Mouse (Mus musculus): Measurements from ENCODE around the gene Arhgef26.

DNA sequence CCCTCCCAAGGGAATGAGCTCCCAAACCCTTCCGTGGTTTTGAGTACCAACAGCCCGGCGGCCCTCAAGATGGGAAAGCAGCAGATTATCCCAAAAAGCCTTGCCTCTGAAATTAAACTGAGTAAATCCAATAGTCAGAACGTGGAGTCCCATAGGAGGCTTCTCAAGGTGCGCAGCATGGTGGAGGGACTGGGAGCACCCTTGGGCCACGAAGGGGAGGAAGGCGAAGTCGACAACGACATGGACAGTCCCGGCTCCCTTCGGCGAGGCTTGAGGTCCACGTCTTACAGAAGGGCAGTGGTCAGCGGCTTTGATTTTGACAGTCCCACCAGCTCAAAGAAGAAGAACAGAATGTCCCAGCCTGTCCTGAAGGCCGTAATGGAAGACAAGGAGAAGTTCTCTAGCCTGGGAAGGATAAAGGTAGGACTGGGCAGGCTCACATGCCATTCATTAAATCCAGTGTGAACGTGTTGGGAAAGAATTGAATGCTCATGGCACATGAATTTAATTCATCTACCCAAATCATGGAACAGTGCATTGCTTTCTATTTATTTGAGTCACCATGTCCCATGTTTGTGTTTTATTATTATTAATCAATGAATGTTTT, 2.1 kb downstream of the Arhgef26 start:
- TF ChIP-seq CTCF (IDR thresholded peaks at IDR 0.05; ENCODE audit: low read depth, low read length) = no peak
- TF ChIP-seq GATA1 (IDR thresholded peaks at IDR 0.05; ENCODE audit: borderline replicate concordance, low read length) = no peak
- TF ChIP-seq TAL1 (conservative IDR thresholded peaks at IDR 0.05; ENCODE audit: low read depth, low read length) = no peak
- no peak for TF ChIP-seq GATA2 (IDR thresholded peaks at IDR 0.05; ENCODE audit: borderline replicate concordance, low read depth, low read length)
- TF ChIP-seq POLR2AphosphoS5 (IDR thresholded peaks at IDR 0.05; ENCODE audit: insufficient replicate concordance, low read depth, low read length) = no peak

Measured in G1E (cell line).